ENCODE assay signal across 8 mouse cellular contexts in the genomic region with DNA sequence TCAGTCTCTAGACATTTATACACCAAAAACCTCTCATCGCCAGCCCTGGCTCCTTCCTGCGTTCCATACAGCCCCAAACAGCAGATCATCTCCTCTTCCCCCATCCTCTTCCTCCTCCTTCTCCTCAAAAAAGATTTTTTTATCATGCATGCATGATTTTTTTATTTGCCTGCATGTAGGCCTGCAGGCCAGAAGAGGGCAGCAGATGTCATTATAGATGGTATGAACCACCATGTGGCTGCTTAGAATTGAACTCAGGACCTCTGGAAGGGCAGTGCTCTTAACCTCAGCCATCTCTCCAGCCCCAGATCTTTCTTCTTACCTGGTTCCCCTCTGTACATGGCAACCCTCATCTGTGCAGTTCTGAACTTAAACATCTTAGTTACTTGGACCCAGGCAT. TPM values are rescaled to one million over a fixed set of nuclear protein-coding genes. Genes with fewer than 3 reads are reported as not detected.
DNase-seq lines count a peak whose midpoint lies in the region; ATAC-seq and TF ChIP-seq lines count a peak whose summit lies in the region.

No protein-coding gene starts in this region.

- H3K4me3 ChIP-seq in hindbrain, embryonic 11.5 days (ENCODE audit: low read depth, low read length), result no peak overlapping the region
- no peak overlapping the region for H3K4me3 ChIP-seq in hindbrain, embryonic 16.5 days (ENCODE audit: low read length)
- no peak overlapping the region for H3K4me3 ChIP-seq in ES-E14 (ENCODE audit: insufficient read depth in 1 of 2, low read depth in 1 of 2, low read length in 2 of 2, poor library complexity in 1 of 2, severe bottlenecking in 1 of 2)
- H3K4me3 ChIP-seq in forebrain, embryonic 11.5 days (ENCODE audit: low read depth, low read length), result no peak overlapping the region

- H3K9ac ChIP-seq in hindbrain, embryonic 11.5 days (ENCODE audit: low read depth, low read length), result no peak overlapping the region
- no peak overlapping the region for H3K9ac ChIP-seq in hindbrain, embryonic 16.5 days (ENCODE audit: low read depth, low read length)
- H3K9ac ChIP-seq in ES-E14 (ENCODE audit: insufficient read depth, low read depth, low read length, poor library complexity, severe bottlenecking), result no peak overlapping the region
- no peak overlapping the region for H3K9ac ChIP-seq in forebrain, embryonic 11.5 days (ENCODE audit: low read length)

- no peak overlapping the region for H3K27ac ChIP-seq in hindbrain, embryonic 11.5 days (ENCODE audit: low read depth, low read length)
- H3K27ac ChIP-seq in hindbrain, embryonic 16.5 days (ENCODE audit: low read depth, low read length), result no peak overlapping the region
- no peak overlapping the region for H3K27ac ChIP-seq in ES-E14 (ENCODE audit: insufficient read depth, low read depth, low read length, poor library complexity, severe bottlenecking)
- no peak overlapping the region for H3K27ac ChIP-seq in forebrain, embryonic 11.5 days (ENCODE audit: low read depth, low read length)

- in situ Hi-C loops in ES-E14 (cut with MboI; ENCODE audit: low sequenced_read_pairs in 2 of 2, unreplicated experiment in 2 of 2), result no loop called here

- ATAC-seq in hindbrain, embryonic 11.5 days (ENCODE audit: low FRiP score), result no peak
- ATAC-seq in hindbrain, embryonic 16.5 days, result no peak
- ATAC-seq in frontal cortex, adult (ENCODE audit: low TSS enrichment), result no peak
- no peak for ATAC-seq in forebrain, embryonic 11.5 days (replicated peaks; ENCODE audit: low FRiP score)

- no peaks in the 10 kb centered on the region for H3K27me3 ChIP-seq in hindbrain, embryonic 11.5 days (ENCODE audit: control insufficient read depth, insufficient read depth, low read length)
- H3K27me3 ChIP-seq in hindbrain, embryonic 16.5 days (replicated peaks; ENCODE audit: control insufficient read depth, insufficient read depth, low read length), result no peaks in the 10 kb centered on the region
- H3K27me3 ChIP-seq in forebrain, embryonic 11.5 days (ENCODE audit: control insufficient read depth, insufficient read depth, low read length), result no peaks in the 10 kb centered on the region

- 96% methylated on average over 2 of the region's 2 CpGs for WGBS in hindbrain, embryonic 11.5 days
- WGBS in hindbrain, embryonic 16.5 days, result 93% methylated on average over 2 of the region's 2 CpGs
- WGBS in forebrain, embryonic 11.5 days, result 86% methylated on average over 2 of the region's 2 CpGs

- no peak overlapping the region for H3K4me2 ChIP-seq in hindbrain, embryonic 11.5 days (replicated peaks; ENCODE audit: low read depth, low read length)
- H3K4me2 ChIP-seq in hindbrain, embryonic 16.5 days (ENCODE audit: low read length), result no peak overlapping the region
- no peak overlapping the region for H3K4me2 ChIP-seq in forebrain, embryonic 11.5 days (ENCODE audit: low read depth, low read length, severe bottlenecking)

- H3K4me1 ChIP-seq in hindbrain, embryonic 11.5 days (replicated peaks; ENCODE audit: control insufficient read depth, insufficient read depth, low read length), result no peaks in the 10 kb centered on the region; the same call in none of the 2 replicates
- peaks cover 7% of the 10 kb centered on the region for H3K4me1 ChIP-seq in hindbrain, embryonic 16.5 days (ENCODE audit: control insufficient read depth, insufficient read depth, low read depth, low read length)
- no peaks in the 10 kb centered on the region for H3K4me1 ChIP-seq in ES-E14 (ENCODE audit: control insufficient read depth in 2 of 2, insufficient read depth in 2 of 2, low read length in 2 of 2, poor library complexity in 1 of 2)
- no peaks in the 10 kb centered on the region for H3K4me1 ChIP-seq in forebrain, embryonic 11.5 days (replicated peaks; ENCODE audit: control insufficient read depth, insufficient read depth, low read length)

- H3K9me3 ChIP-seq in hindbrain, embryonic 11.5 days (ENCODE audit: control insufficient read depth, low read length), result no peaks in the 10 kb centered on the region
- H3K9me3 ChIP-seq in hindbrain, embryonic 16.5 days (ENCODE audit: control insufficient read depth, low read length), result no peaks in the 10 kb centered on the region
- H3K9me3 ChIP-seq in ES-E14 (ENCODE audit: control insufficient read depth, insufficient read depth, low read depth, low read length), result no peaks in the 10 kb centered on the region
- H3K9me3 ChIP-seq in forebrain, embryonic 11.5 days (ENCODE audit: control insufficient read depth, low read length), result no peaks in the 10 kb centered on the region

- peak; percentile 51 for DNase-seq in hindbrain, embryonic 11.5 days (ENCODE audit: low spot score)
- no peak for DNase-seq in ES-E14 (ENCODE audit: low read depth, low spot score)
- peak; percentile 49 for DNase-seq in embryo, embryonic 11 days
- peak; percentile 38 to 40 for DNase-seq in natural killer cell, adult 2 months (ENCODE audit: low spot score in 2 of 2)
- no peak for DNase-seq in right cerebral cortex, postnatal 25 days
- no peak for DNase-seq in forebrain, embryonic 11.5 days (ENCODE audit: low spot score)

- no peaks in the 10 kb centered on the region for H3K36me3 ChIP-seq in hindbrain, embryonic 11.5 days (ENCODE audit: control insufficient read depth, insufficient read depth, low read length)
- peaks cover 7% of the 10 kb centered on the region; the same call in 1 of the 2 replicates for H3K36me3 ChIP-seq in hindbrain, embryonic 16.5 days (ENCODE audit: control insufficient read depth, insufficient read depth, low read length)
- peaks cover 19% of the 10 kb centered on the region for H3K36me3 ChIP-seq in ES-E14 (ENCODE audit: control insufficient read depth, insufficient read depth, low read length, poor library complexity, severe bottlenecking)
- H3K36me3 ChIP-seq in forebrain, embryonic 11.5 days (ENCODE audit: control insufficient read depth, insufficient read depth, low read length), result no peaks in the 10 kb centered on the region; the same call in 1 of the 2 replicates

TF ChIP-seq in ES-E14, 5 proteins besides CTCF, POLR2A, EP300 and RAD21:
- TF ChIP-seq CHD2 (IDR thresholded peaks at IDR 0.05; ENCODE audit: low read depth, low read length) (no peak), ZC3H11A (IDR thresholded peaks at IDR 0.05; ENCODE audit: borderline replicate concordance, low read depth, low read length) (no peak), ZNF384 (IDR thresholded peaks at IDR 0.05; ENCODE audit: low read depth, low read length) (peak; percentile 82), MAFK (IDR thresholded peaks at IDR 0.05; ENCODE audit: insufficient read depth, low read depth, low read length) (no peak), HCFC1 (IDR thresholded peaks at IDR 0.05; ENCODE audit: borderline replicate concordance, insufficient read depth, low read length) (no peak)

RNA-seq across cellular contexts. Expression of a gene that starts 8.1 kb away (rescaled TPM):
- polyA plus RNA-seq in hindbrain, embryonic 11.5 days (2014; fragmentation: Nextera tagmentation; extraction: Ambion mirVana), result 193 and 214 TPM in 2 replicates
- 118 and 122 TPM in 2 replicates for polyA plus RNA-seq in hindbrain, embryonic 16.5 days (2015; fragmentation: Nextera tagmentation; extraction: Ambion mirVana)
- total RNA-seq in ES-E14 (2012; rRNA removed), result 391 and 461 TPM in 2 replicates
- 265 and 279 TPM in 2 replicates for polyA plus RNA-seq in forebrain, embryonic 11.5 days (2014; fragmentation: Nextera tagmentation; extraction: Ambion mirVana)

RNA-seq across cellular contexts. Expression of a gene that starts 8.3 kb away (rescaled TPM):
- polyA plus RNA-seq in hindbrain, embryonic 11.5 days (2014; fragmentation: Nextera tagmentation; extraction: Ambion mirVana), result 53.2 and 54.0 TPM in 2 replicates
- 76.8 and 82.6 TPM in 2 replicates for polyA plus RNA-seq in hindbrain, embryonic 16.5 days (2015; fragmentation: Nextera tagmentation; extraction: Ambion mirVana)
- 18.7 and 21.6 TPM in 2 replicates for total RNA-seq in ES-E14 (2012; rRNA removed)
- 53.8 and 62.5 TPM in 2 replicates for polyA plus RNA-seq in forebrain, embryonic 11.5 days (2014; fragmentation: Nextera tagmentation; extraction: Ambion mirVana)

RNA-seq across cellular contexts. Expression of a gene that starts 19.5 kb away (rescaled TPM):
- polyA plus RNA-seq in hindbrain, embryonic 11.5 days (2014; fragmentation: Nextera tagmentation; extraction: Ambion mirVana), result 23.7 and 30.0 TPM in 2 replicates
- 12.1 and 12.3 TPM in 2 replicates for polyA plus RNA-seq in hindbrain, embryonic 16.5 days (2015; fragmentation: Nextera tagmentation; extraction: Ambion mirVana)
- 85.8 and 128 TPM in 2 replicates for total RNA-seq in ES-E14 (2012; rRNA removed)
- 32.8 and 36.6 TPM in 2 replicates for polyA plus RNA-seq in forebrain, embryonic 11.5 days (2014; fragmentation: Nextera tagmentation; extraction: Ambion mirVana)

RNA-seq across cellular contexts. Expression of a gene that starts 19.6 kb away (rescaled TPM):
- polyA plus RNA-seq in hindbrain, embryonic 11.5 days (2014; fragmentation: Nextera tagmentation; extraction: Ambion mirVana), result 26.5 and 29.7 TPM in 2 replicates
- 42.7 and 49.1 TPM in 2 replicates for polyA plus RNA-seq in hindbrain, embryonic 16.5 days (2015; fragmentation: Nextera tagmentation; extraction: Ambion mirVana)
- 55.2 and 64.7 TPM in 2 replicates for total RNA-seq in ES-E14 (2012; rRNA removed)
- 41.8 and 43.3 TPM in 2 replicates for polyA plus RNA-seq in forebrain, embryonic 11.5 days (2014; fragmentation: Nextera tagmentation; extraction: Ambion mirVana)

RNA-seq across cellular contexts. Expression of a gene that starts 21.4 kb away (rescaled TPM):
- 80.8 and 86.6 TPM in 2 replicates for polyA plus RNA-seq in hindbrain, embryonic 11.5 days (2014; fragmentation: Nextera tagmentation; extraction: Ambion mirVana)
- polyA plus RNA-seq in hindbrain, embryonic 16.5 days (2015; fragmentation: Nextera tagmentation; extraction: Ambion mirVana), result 54.2 and 58.9 TPM in 2 replicates
- 104 and 113 TPM in 2 replicates for total RNA-seq in ES-E14 (2012; rRNA removed)
- 86.2 and 87.0 TPM in 2 replicates for polyA plus RNA-seq in forebrain, embryonic 11.5 days (2014; fragmentation: Nextera tagmentation; extraction: Ambion mirVana)

Comparison
In these comparisons a context has a peak if more than half of its experiments do, and no peak if none do; other contexts are left out.
1. DNase-seq: peak in hindbrain, embryonic 11.5 days (single experiment), embryo, embryonic 11 days (single experiment) and natural killer cell, adult 2 months (2 of 2); none in ES-E14 (single experiment), right cerebral cortex, postnatal 25 days (single experiment) and forebrain, embryonic 11.5 days (single experiment).